Mouse (Mus musculus) stomach, postnatal 0 days (tissue): ENCODE measurements around the gene Sart1. TPM values are rescaled to one million over a fixed set of nuclear protein-coding genes. Genes with fewer than 3 reads are reported as not detected.

Experiments
- ATAC-seq: fragments of 200-750 bp; cut with Nextera tagmentation; 2 replicates; pipeline ENCODE4 v1.8.0; 2017; ENCODE audit not compliant: low FRiP score, low TSS enrichment
- DNase-seq: peaks from one replicate; pipeline ENCODE4 v3.0.0-alpha.2; 2016; ENCODE audit warnings: low spot score
- H3K27ac ChIP-seq: fragments of 300-500 bp; sonication (generic); replicated peaks from 2 replicates; pipeline ENCODE4 v1.5.1; 2014; ENCODE audit warnings: mild to moderate bottlenecking, control low read depth
- H3K27me3 ChIP-seq: fragments of 300-500 bp; sonication (generic); 2 replicates; pipeline ENCODE4 v1.6.1; 2014; ENCODE audit warnings: low read length; ENCODE audit not compliant: control insufficient read depth, insufficient read depth
- H3K36me3 ChIP-seq: fragments of 300-500 bp; sonication (generic); 2 replicates; pipeline ENCODE4 v1.6.1; 2014; ENCODE audit warnings: low read length, mixed read lengths; ENCODE audit not compliant: control insufficient read depth, insufficient read depth
- H3K4me1 ChIP-seq: fragments of 300-500 bp; sonication (generic); replicated peaks from 2 replicates; pipeline ENCODE4 v1.6.1; 2014; ENCODE audit warnings: antibody characterized with exemption; ENCODE audit not compliant: control insufficient read depth, insufficient read depth
- H3K4me2 ChIP-seq: fragments of 300-500 bp; sonication (generic); replicated peaks from 2 replicates; pipeline ENCODE4 v1.6.1; 2014; ENCODE audit warnings: low read depth, mild to moderate bottlenecking, control low read depth, moderate library complexity
- H3K4me3 ChIP-seq: fragments of 300-500 bp; sonication (generic); 2 replicates; pipeline ENCODE4 v1.5.1; 2014; ENCODE audit warnings: low read depth, low read length, control low read depth
- H3K9ac ChIP-seq: fragments of 300-500 bp; sonication (generic); 2 replicates; pipeline ENCODE4 v1.6.1; 2014; ENCODE audit warnings: mild to moderate bottlenecking, low read length, control low read depth, mixed read lengths
- H3K9me3 ChIP-seq: fragments of 300-500 bp; sonication (generic); 2 replicates; pipeline ENCODE4 v1.6.1; 2016; ENCODE audit warnings: low read length; ENCODE audit not compliant: control insufficient read depth
- CTCF ChIP-seq: IDR thresholded peaks from 2 replicates; pipeline ENCODE4 v1.5.1; 2016; ENCODE audit warnings: antibody characterized with exemption, low read depth, mild to moderate bottlenecking, moderate library complexity
- EP300 ChIP-seq: optimal IDR thresholded peaks from 2 replicates; pipeline ENCODE3; 2016; ENCODE audit warnings: antibody characterized with exemption
- WGBS: fragments of 180-500 bp; shearing (Covaris S2); extraction: QIAGEN DNeasy Blood & Tissue Kit; methylation state at CpG from one replicate; pipeline ENCODE4 v1.1.7; 2014; 5-methylcytosine and 5-hydroxymethylcytosine counted together
- polyA plus RNA-seq: library from polyadenylated mRNA; unstranded; fragments of >200 nt; fragmentation: Nextera tagmentation; extraction: Ambion mirVana; gene quantifications from 2 replicates; pipeline ENCODE4 v1.2.1, GENCODE M21; 2015

Sart1 gene
- polyA plus RNA-seq, 1 experiment from 2014 or later: 30.9 TPM

DNA sequence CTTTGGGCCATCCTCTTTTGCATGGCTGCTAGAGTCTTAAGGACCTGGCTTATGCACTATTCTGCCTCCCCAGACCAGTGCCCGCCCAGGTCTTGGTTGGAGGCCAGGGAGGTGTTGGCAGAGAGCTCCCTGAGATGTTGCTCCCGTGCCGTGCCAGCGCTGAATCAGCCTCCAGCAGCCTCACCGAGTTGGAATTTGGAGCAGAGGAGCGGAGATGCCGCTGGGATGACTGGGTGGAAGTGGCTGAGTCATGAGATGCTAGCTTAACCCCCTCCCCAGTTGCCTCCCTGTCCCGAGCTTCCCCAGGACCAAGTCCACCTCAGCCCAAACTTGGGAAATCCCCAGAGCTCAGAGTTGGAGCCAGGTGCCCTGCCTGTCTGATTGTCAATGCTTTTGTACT, 41.3 kb upstream of the Sart1 start:
- TF ChIP-seq EP300 (no peak), CTCF (no peak)
- H3K9ac ChIP-seq: no peak overlapping the region
- H3K9me3 ChIP-seq: no peaks in the 10 kb centered on the region
- ATAC-seq (no peak), DNase-seq (peak; percentile 54)
- no peaks in the 10 kb centered on the region for H3K27me3 ChIP-seq
- 56% methylated on average over 8 of the region's 8 CpGs for WGBS
- no peak overlapping the region for H3K4me2 ChIP-seq
- H3K4me1 ChIP-seq: peaks cover 9% of the 10 kb centered on the region
- peak overlapping the region; percentile 25; the same call in 1 of the 2 replicates for H3K27ac ChIP-seq
- H3K4me3 ChIP-seq: no peak overlapping the region
- no peaks in the 10 kb centered on the region for H3K36me3 ChIP-seq

DNA sequence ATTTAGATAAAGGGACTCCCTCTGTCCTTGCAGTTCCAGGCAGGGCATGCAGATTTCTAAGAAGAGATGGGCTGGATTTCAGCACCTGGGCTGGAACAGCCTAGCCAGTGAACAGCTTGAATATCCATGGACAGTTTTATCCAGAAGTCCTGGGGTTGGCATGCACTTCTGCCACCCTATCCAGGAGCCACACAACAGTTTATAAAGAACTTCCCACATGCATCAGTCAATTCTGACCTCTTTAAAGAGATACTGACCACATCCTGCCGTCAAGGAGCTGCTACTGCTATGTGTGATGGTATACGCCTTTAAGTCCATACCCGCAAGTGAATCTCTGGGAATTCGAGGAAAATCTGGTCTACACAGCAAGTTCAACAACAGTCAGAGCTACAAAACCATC, 40.7 kb upstream of the Sart1 start:
- ATAC-seq (no peak), DNase-seq (no peak)
- Histone ChIP-seq H3K9me3 (no peaks in the 10 kb centered on the region), H3K4me3 (no peak overlapping the region), H3K9ac (no peak overlapping the region), H3K36me3 (no peaks in the 10 kb centered on the region), H3K27me3 (no peaks in the 10 kb centered on the region), H3K27ac (peak overlapping the region; percentile 25; the same call in 1 of the 2 replicates), H3K4me2 (no peak overlapping the region), H3K4me1 (peaks cover 9% of the 10 kb centered on the region)
- TF ChIP-seq CTCF (no peak), EP300 (no peak)
- 76% methylated on average over 4 of the region's 4 CpGs for WGBS

- no peak overlapping the region for H3K4me3 ChIP-seq
- no peaks in the 10 kb centered on the region for H3K9me3 ChIP-seq
- H3K4me2 ChIP-seq: no peak overlapping the region
- H3K4me1 ChIP-seq: peaks cover 10% of the 10 kb centered on the region
- ATAC-seq: no peak
- no peaks in the 10 kb centered on the region; the same call in 1 of the 2 replicates for H3K36me3 ChIP-seq
- 65% methylated on average over 2 of the region's 2 CpGs for WGBS
- DNase-seq: peak; percentile 45
- H3K27ac ChIP-seq: 0 out of 2 replicates have a peak overlapping the region, but pooled peaks have one; percentile 35
- no peak overlapping the region for H3K9ac ChIP-seq
- TF ChIP-seq EP300 (no peak), CTCF (peak; percentile 73)
- H3K27me3 ChIP-seq: no peaks in the 10 kb centered on the region
Measured at GRCm38 (mm10) chr19:5428083-5428482, 39.6 kb upstream of the Sart1 start.

GRCm38 (mm10) chr19:5426640-5427290, 38.3 kb upstream of the Sart1 start:
- no peak for ATAC-seq
- no peak overlapping the region for H3K9ac ChIP-seq
- H3K4me2 ChIP-seq: no peak overlapping the region; the same call in 1 of the 2 replicates
- no peak overlapping the region for H3K27ac ChIP-seq
- no peak overlapping the region for H3K4me3 ChIP-seq
- peaks cover 3% of the 10 kb centered on the region for H3K36me3 ChIP-seq
- H3K4me1 ChIP-seq: peaks cover 10% of the 10 kb centered on the region
- 86% methylated on average over 13 of the region's 13 CpGs for WGBS
- no peak for DNase-seq
- no peaks in the 10 kb centered on the region for H3K9me3 ChIP-seq
- H3K27me3 ChIP-seq: no peaks in the 10 kb centered on the region
- TF ChIP-seq EP300: no peak
- no peak for TF ChIP-seq CTCF

DNA sequence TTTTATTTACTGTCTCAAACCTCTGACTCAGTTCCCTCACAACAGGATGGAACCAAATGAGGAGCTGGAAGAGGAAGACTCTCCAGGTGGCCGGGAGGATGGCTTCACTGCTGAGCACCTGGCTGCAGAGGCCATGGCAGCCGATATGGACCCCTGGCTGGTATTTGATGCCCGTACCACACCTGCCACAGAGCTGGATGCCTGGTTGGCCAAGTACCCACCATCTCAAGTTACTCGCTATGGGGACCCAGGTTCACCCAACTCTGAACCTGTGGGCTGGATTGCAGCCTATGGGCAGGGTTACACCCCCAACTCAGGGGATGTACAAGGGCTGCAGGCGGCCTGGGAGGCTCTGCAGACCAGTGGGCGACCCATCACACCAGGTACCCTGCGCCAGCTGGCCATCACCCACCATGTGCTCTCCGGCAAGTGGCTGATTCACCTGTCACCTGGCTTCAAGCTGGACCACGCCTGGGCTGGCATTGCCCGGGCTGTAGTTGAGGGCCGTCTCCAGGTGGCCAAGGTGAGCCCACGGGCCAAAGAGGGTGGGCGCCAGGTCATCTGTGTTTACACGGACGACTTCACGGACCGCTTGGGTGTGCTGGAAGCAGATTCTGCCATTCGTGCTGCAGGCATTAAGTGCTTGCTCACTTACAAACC, 37.5 kb upstream of the Sart1 start:
- ATAC-seq: no peak
- 80% methylated on average over 18 of the region's 18 CpGs for WGBS
- peak overlapping the region; percentile 93 for H3K9ac ChIP-seq
- DNase-seq: peak; percentile 25
- H3K4me1 ChIP-seq: peaks cover 10% of the 10 kb centered on the region
- H3K36me3 ChIP-seq: peaks cover 3% of the 10 kb centered on the region
- peak overlapping the region; percentile 86 for H3K27ac ChIP-seq
- TF ChIP-seq CTCF (no peak), EP300 (no peak)
- H3K9me3 ChIP-seq: no peaks in the 10 kb centered on the region
- H3K4me3 ChIP-seq: peak overlapping the region; percentile 87
- peak overlapping the region; percentile 73 for H3K4me2 ChIP-seq
- no peaks in the 10 kb centered on the region for H3K27me3 ChIP-seq
